Mouse (Mus musculus): ENCODE measurements around the gene Ppp1r13l. TPM values are rescaled to one million over a fixed set of nuclear protein-coding genes. Genes with fewer than 3 reads are reported as not detected.
A peak's percentile ranks its signal among the peaks of the same experiment; 100 is the strongest.

Ppp1r13l gene
- polyA plus RNA-seq, 1 experiment from 2014 or later: 4.7 TPM

DNA sequence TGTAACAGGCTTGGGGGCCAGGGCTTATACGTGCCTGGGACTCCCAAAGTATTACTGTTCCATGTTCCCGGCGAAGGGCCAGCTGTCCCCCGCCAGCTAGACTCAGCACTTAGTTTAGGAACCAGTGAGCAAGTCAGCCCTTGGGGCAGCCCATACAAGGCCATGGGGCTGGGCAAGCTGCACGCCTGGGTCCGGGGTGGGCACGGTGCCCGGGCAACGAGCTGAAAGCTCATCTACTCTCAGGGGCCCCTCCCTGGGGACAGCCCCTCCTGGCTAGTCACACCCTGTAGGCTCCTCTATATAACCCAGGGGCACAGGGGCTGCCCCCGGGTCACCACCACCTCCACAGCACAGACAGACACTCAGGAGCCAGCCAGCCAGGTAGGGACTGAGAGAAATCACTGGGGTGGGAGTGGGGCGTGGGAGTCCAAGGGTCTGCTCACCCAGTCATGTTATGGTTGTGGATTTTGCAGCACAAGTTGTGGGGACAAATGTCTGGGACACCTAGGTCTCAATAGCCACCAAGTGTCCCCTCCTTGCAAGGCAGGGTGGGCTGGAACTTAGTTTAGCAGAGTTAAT is 51.3 kb downstream of the Ppp1r13l start:
- Histone ChIP-seq H3K9me3 (replicated peaks; ENCODE audit: control insufficient read depth, low read length) (no peaks in the 10 kb centered on the region), H3K36me3 (replicated peaks; ENCODE audit: control insufficient read depth, insufficient read depth, low read depth, low read length) (no peaks in the 10 kb centered on the region), H3K9ac (replicated peaks; ENCODE audit: low read length) (no peak overlapping the region), H3K27ac (replicated peaks; ENCODE audit: low read depth, low read length) (no peak overlapping the region), H3K4me1 (ENCODE audit: control insufficient read depth, insufficient read depth, low read length) (no peaks in the 10 kb centered on the region), H3K4me2 (ENCODE audit: low read depth, low read length) (no peak overlapping the region), H3K27me3 (ENCODE audit: control insufficient read depth, insufficient read depth, low read length) (no peaks in the 10 kb centered on the region), H3K4me3 (ENCODE audit: low read depth, low read length) (no peak overlapping the region)
- WGBS: 82% methylated on average over 11 of the region's 11 CpGs
- DNase-seq (ENCODE audit: low spot score) (no peak), ATAC-seq (replicated peaks; ENCODE audit: insufficient number of reproducible peaks, low FRiP score, low TSS enrichment, low read depth) (no peak)

DNA sequence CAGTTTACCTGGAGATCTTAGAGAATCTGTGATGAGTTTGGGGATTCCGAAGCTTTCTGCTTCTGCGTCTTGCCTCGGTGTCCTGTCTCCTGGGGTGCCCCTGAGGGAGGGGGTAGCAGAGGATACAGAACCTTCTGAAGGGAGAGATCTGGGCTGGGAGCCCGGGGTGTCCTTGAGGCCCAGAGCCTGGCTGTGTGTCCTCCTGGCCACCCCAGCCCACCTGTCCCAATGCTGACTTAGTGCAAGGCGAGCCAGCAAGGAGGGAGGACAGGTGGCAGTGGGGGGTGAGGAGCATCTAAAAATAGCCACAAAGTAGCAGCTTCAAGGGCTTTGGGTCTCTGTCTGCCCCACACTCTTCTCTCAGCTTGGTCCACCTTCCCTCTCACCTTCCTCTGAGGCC is 52.2 kb downstream of the Ppp1r13l start:
- DNase-seq (ENCODE audit: low spot score) (no peak), ATAC-seq (replicated peaks; ENCODE audit: insufficient number of reproducible peaks, low FRiP score, low TSS enrichment, low read depth) (no peak)
- H3K9me3 ChIP-seq (replicated peaks; ENCODE audit: control insufficient read depth, low read length): no peaks in the 10 kb centered on the region
- no peaks in the 10 kb centered on the region for H3K4me1 ChIP-seq (ENCODE audit: control insufficient read depth, insufficient read depth, low read length)
- no peak overlapping the region for H3K27ac ChIP-seq (replicated peaks; ENCODE audit: low read depth, low read length)
- no peak overlapping the region for H3K4me3 ChIP-seq (ENCODE audit: low read depth, low read length)
- WGBS: 79% methylated on average over 5 of the region's 5 CpGs
- H3K9ac ChIP-seq (replicated peaks; ENCODE audit: low read length): no peak overlapping the region
- no peaks in the 10 kb centered on the region; the same call in 1 of the 2 replicates for H3K27me3 ChIP-seq (ENCODE audit: control insufficient read depth, insufficient read depth, low read length)
- no peaks in the 10 kb centered on the region for H3K36me3 ChIP-seq (replicated peaks; ENCODE audit: control insufficient read depth, insufficient read depth, low read depth, low read length)
- no peak overlapping the region for H3K4me2 ChIP-seq (ENCODE audit: low read depth, low read length)

GRCm38 (mm10) chr7:19413525-19413924 is 54.0 kb downstream of the Ppp1r13l start:
- DNase-seq (ENCODE audit: low spot score): no peak
- Histone ChIP-seq H3K4me3 (ENCODE audit: low read depth, low read length) (no peak overlapping the region), H3K27me3 (ENCODE audit: control insufficient read depth, insufficient read depth, low read length) (no peaks in the 10 kb centered on the region; the same call in 1 of the 2 replicates), H3K9me3 (replicated peaks; ENCODE audit: control insufficient read depth, low read length) (no peaks in the 10 kb centered on the region), H3K9ac (replicated peaks; ENCODE audit: low read length) (no peak overlapping the region), H3K4me2 (ENCODE audit: low read depth, low read length) (no peak overlapping the region), H3K27ac (replicated peaks; ENCODE audit: low read depth, low read length) (no peak overlapping the region), H3K4me1 (ENCODE audit: control insufficient read depth, insufficient read depth, low read length) (no peaks in the 10 kb centered on the region), H3K36me3 (replicated peaks; ENCODE audit: control insufficient read depth, insufficient read depth, low read depth, low read length) (no peaks in the 10 kb centered on the region)
- WGBS: 90% methylated on average over 3 of the region's 3 CpGs
- ATAC-seq (replicated peaks; ENCODE audit: insufficient number of reproducible peaks, low FRiP score, low TSS enrichment, low read depth): no peak

DNA sequence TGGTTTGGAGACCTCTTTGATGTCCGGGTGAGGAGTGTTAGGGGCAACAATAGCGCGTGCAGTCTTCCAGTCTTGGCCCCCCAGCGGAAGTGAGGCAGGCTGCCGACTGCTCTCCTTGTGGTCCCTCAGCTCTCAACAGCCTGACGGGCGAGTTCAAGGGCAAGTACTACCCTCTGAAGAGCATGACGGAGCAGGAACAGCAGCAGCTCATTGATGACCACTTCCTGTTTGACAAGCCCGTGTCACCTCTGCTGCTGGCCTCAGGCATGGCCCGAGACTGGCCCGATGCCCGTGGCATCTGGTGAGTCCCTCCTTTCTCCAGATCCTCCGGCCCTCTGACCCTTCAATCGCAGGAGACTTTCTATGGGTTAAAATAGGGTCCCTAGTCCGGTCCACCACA is 57.0 kb downstream of the Ppp1r13l start:
- no peak overlapping the region for H3K9ac ChIP-seq (replicated peaks; ENCODE audit: low read length)
- ATAC-seq (replicated peaks; ENCODE audit: insufficient number of reproducible peaks, low FRiP score, low TSS enrichment, low read depth) (no peak), DNase-seq (ENCODE audit: low spot score) (no peak)
- peaks cover 24% of the 10 kb centered on the region for H3K27me3 ChIP-seq (ENCODE audit: control insufficient read depth, insufficient read depth, low read length)
- H3K4me1 ChIP-seq (ENCODE audit: control insufficient read depth, insufficient read depth, low read length): no peaks in the 10 kb centered on the region; the same call in 1 of the 2 replicates
- no peak overlapping the region for H3K4me3 ChIP-seq (ENCODE audit: low read depth, low read length)
- WGBS: 72% methylated on average over 15 of the region's 15 CpGs
- no peaks in the 10 kb centered on the region for H3K9me3 ChIP-seq (replicated peaks; ENCODE audit: control insufficient read depth, low read length)
- no peaks in the 10 kb centered on the region for H3K36me3 ChIP-seq (replicated peaks; ENCODE audit: control insufficient read depth, insufficient read depth, low read depth, low read length)
- no peak overlapping the region for H3K4me2 ChIP-seq (ENCODE audit: low read depth, low read length)
- H3K27ac ChIP-seq (replicated peaks; ENCODE audit: low read depth, low read length): no peak overlapping the region

DNA sequence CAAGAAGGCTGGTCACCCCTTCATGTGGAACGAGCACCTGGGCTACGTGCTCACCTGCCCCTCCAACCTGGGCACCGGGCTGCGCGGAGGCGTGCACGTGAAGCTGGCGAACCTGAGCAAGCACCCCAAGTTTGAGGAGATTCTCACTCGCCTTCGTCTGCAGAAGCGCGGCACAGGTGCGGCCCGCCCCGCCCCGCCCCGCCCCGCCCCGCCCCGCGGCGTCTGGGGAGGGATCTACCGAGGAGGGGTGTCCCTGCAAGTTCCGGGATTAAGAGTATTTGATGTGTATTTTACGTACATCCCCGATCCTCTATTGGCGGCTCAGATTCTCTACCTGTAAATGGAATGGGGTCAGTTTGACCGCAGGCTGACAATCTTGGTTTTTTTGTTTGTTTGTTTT is 60.6 kb downstream of the Ppp1r13l start:
- H3K9me3 ChIP-seq (replicated peaks; ENCODE audit: control insufficient read depth, low read length): no peaks in the 10 kb centered on the region
- no peak overlapping the region for H3K4me3 ChIP-seq (ENCODE audit: low read depth, low read length)
- no peak overlapping the region for H3K27ac ChIP-seq (replicated peaks; ENCODE audit: low read depth, low read length)
- H3K36me3 ChIP-seq (replicated peaks; ENCODE audit: control insufficient read depth, insufficient read depth, low read depth, low read length): no peaks in the 10 kb centered on the region
- no peak overlapping the region for H3K4me2 ChIP-seq (ENCODE audit: low read depth, low read length)
- DNase-seq (ENCODE audit: low spot score) (no peak), ATAC-seq (replicated peaks; ENCODE audit: insufficient number of reproducible peaks, low FRiP score, low TSS enrichment, low read depth) (no peak)
- H3K9ac ChIP-seq (replicated peaks; ENCODE audit: low read length): no peak overlapping the region
- peaks cover 25% of the 10 kb centered on the region for H3K27me3 ChIP-seq (ENCODE audit: control insufficient read depth, insufficient read depth, low read length)
- WGBS: 6% methylated on average over 28 of the region's 28 CpGs
- H3K4me1 ChIP-seq (ENCODE audit: control insufficient read depth, insufficient read depth, low read length): no peaks in the 10 kb centered on the region; the same call in 1 of the 2 replicates

GRCm38 (mm10) chr7:19420821-19421636 is 61.5 kb downstream of the Ppp1r13l start:
- Histone ChIP-seq H3K36me3 (replicated peaks; ENCODE audit: control insufficient read depth, insufficient read depth, low read depth, low read length) (no peaks in the 10 kb centered on the region; the same call in 1 of the 2 replicates), H3K27ac (replicated peaks; ENCODE audit: low read depth, low read length) (no peak overlapping the region), H3K4me3 (ENCODE audit: low read depth, low read length) (peak overlapping the region; percentile 29), H3K4me2 (ENCODE audit: low read depth, low read length) (peak overlapping the region; percentile 54), H3K9ac (replicated peaks; ENCODE audit: low read length) (no peak overlapping the region), H3K4me1 (ENCODE audit: control insufficient read depth, insufficient read depth, low read length) (no peaks in the 10 kb centered on the region; the same call in 1 of the 2 replicates), H3K9me3 (replicated peaks; ENCODE audit: control insufficient read depth, low read length) (no peaks in the 10 kb centered on the region), H3K27me3 (ENCODE audit: control insufficient read depth, insufficient read depth, low read length) (peaks cover 25% of the 10 kb centered on the region)
- 11% methylated on average over 43 of the region's 43 CpGs for WGBS
- ATAC-seq (replicated peaks; ENCODE audit: insufficient number of reproducible peaks, low FRiP score, low TSS enrichment, low read depth) (peak; percentile 91), DNase-seq (ENCODE audit: low spot score) (peak; percentile 91)

DNA sequence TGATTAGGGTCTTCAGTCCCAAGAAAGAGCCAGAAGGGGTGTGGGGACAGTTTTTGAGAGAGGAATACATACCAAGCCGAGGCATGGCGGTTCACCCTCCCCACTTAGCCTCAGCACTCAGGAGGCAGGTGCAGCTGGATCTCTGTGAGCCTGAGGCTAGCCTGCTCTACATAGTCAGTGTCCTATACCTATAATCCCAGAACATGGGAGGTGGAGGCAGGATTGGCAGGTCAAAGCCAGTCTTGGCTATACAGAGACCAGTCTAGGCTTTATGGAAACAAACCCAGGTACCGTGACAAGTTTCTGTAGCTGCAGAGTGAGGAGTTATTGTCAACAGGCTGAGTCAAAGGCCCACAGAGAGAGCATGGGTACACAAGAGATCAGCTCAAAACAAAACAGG is 63.5 kb downstream of the Ppp1r13l start:
- no peak overlapping the region for H3K4me3 ChIP-seq (ENCODE audit: low read depth, low read length)
- H3K9me3 ChIP-seq (replicated peaks; ENCODE audit: control insufficient read depth, low read length): no peaks in the 10 kb centered on the region
- no peak overlapping the region for H3K4me2 ChIP-seq (ENCODE audit: low read depth, low read length)
- 82% methylated on average over 3 of the region's 3 CpGs for WGBS
- no peak overlapping the region for H3K9ac ChIP-seq (replicated peaks; ENCODE audit: low read length)
- DNase-seq (ENCODE audit: low spot score) (no peak), ATAC-seq (replicated peaks; ENCODE audit: insufficient number of reproducible peaks, low FRiP score, low TSS enrichment, low read depth) (no peak)
- no peaks in the 10 kb centered on the region; the same call in 1 of the 2 replicates for H3K4me1 ChIP-seq (ENCODE audit: control insufficient read depth, insufficient read depth, low read length)
- H3K27ac ChIP-seq (replicated peaks; ENCODE audit: low read depth, low read length): no peak overlapping the region
- H3K27me3 ChIP-seq (ENCODE audit: control insufficient read depth, insufficient read depth, low read length): peaks cover 25% of the 10 kb centered on the region
- H3K36me3 ChIP-seq (replicated peaks; ENCODE audit: control insufficient read depth, insufficient read depth, low read depth, low read length): peaks cover 8% of the 10 kb centered on the region

DNA sequence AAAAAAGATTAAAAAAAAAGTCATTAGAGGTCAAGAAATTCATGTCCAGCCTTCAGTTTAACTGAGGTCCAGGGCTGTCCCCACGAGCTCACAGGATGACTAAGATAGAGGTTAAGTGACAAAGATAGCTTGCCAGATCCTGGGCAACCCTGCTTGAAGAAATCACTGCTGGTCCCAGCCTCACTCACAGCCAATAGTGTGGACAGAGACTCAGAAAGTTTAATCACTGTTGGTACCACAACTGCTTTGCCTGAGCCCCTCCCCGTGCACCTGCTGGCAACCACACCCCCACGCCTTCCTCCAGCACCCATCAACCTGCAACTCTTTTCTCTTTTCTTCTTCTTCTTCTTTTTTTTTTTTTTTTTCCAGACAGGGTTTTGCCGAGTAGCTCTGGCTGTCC is 64.5 kb downstream of the Ppp1r13l start:
- DNase-seq (ENCODE audit: low spot score): no peak
- no peaks in the 10 kb centered on the region; the same call in 1 of the 2 replicates for H3K4me1 ChIP-seq (ENCODE audit: control insufficient read depth, insufficient read depth, low read length)
- peaks cover 15% of the 10 kb centered on the region for H3K36me3 ChIP-seq (replicated peaks; ENCODE audit: control insufficient read depth, insufficient read depth, low read depth, low read length)
- no peak overlapping the region for H3K27ac ChIP-seq (replicated peaks; ENCODE audit: low read depth, low read length)
- H3K4me3 ChIP-seq (ENCODE audit: low read depth, low read length): no peak overlapping the region
- no peak overlapping the region for H3K9ac ChIP-seq (replicated peaks; ENCODE audit: low read length)
- H3K27me3 ChIP-seq (ENCODE audit: control insufficient read depth, insufficient read depth, low read length): peaks cover 21% of the 10 kb centered on the region
- no peaks in the 10 kb centered on the region for H3K9me3 ChIP-seq (replicated peaks; ENCODE audit: control insufficient read depth, low read length)
- H3K4me2 ChIP-seq (ENCODE audit: low read depth, low read length): no peak overlapping the region
- ATAC-seq (replicated peaks; ENCODE audit: insufficient number of reproducible peaks, low FRiP score, low TSS enrichment, low read depth): no peak
- WGBS: 71% methylated on average over 4 of the region's 4 CpGs

Measured in embryonic facial prominence, embryonic 11.5 days (tissue).